Mouse (Mus musculus) forebrain, embryonic 10.5 days (tissue): ENCODE measurements at regions not wholly inside any gene's neighbourhood (a gene's known extent, or its start where the extent isn't known, plus 50 kb on each side); places are given as distances from the start of the nearest gene placed in this dataset.
A peak's percentile ranks its signal among the peaks of the same experiment; 100 is the strongest.

Experiments
- DNase-seq: peaks from one replicate; pipeline ENCODE4 v3.0.0-alpha.2; 2017; ENCODE audit warnings: low spot score; ENCODE audit errors: extremely low spot score
- H3K27ac ChIP-seq: fragments of 300-500 bp; sonication (generic); 2 replicates; pipeline ENCODE4 v1.5.1; 2016; ENCODE audit warnings: mild to moderate bottlenecking
- H3K27me3 ChIP-seq: fragments of 300-500 bp; sonication (generic); 2 replicates; pipeline ENCODE4 v1.6.1; 2016; ENCODE audit warnings: mild to moderate bottlenecking; ENCODE audit not compliant: poor library complexity, severe bottlenecking
- H3K36me3 ChIP-seq: fragments of 300-500 bp; sonication (generic); replicated peaks from 2 replicates; pipeline ENCODE4 v1.6.1; 2016; ENCODE audit warnings: mild to moderate bottlenecking, moderate library complexity
- H3K4me1 ChIP-seq: fragments of 300-500 bp; sonication (generic); 2 replicates; pipeline ENCODE4 v1.6.1; 2016
- H3K4me3 ChIP-seq: fragments of 300-500 bp; sonication (generic); 2 replicates; pipeline ENCODE4 v1.5.1; 2016; ENCODE audit warnings: mild to moderate bottlenecking, moderate library complexity
- H3K9me3 ChIP-seq: fragments of 300-500 bp; sonication (generic); 2 replicates; pipeline ENCODE4 v1.6.1; 2016; ENCODE audit warnings: mild to moderate bottlenecking, moderate library complexity
- WGBS: fragments of 180-500 bp; shearing (Covaris S2); methylation state at CpG from one replicate; pipeline ENCODE4 v1.1.7; 2016; 5-methylcytosine and 5-hydroxymethylcytosine counted together

GRCm38 (mm10) chr8:89273276-89273675 lies 229.3 kb upstream of the Sall1 start:
- Histone ChIP-seq H3K27me3 (peaks cover 36% of the 10 kb centered on the region), H3K9me3 (no peaks in the 10 kb centered on the region), H3K4me3 (no peak overlapping the region), H3K27ac (peak overlapping the region; percentile 89; the same call in 1 of the 2 replicates), H3K4me1 (peaks cover 44% of the 10 kb centered on the region), H3K36me3 (no peaks in the 10 kb centered on the region)
- WGBS: 56% methylated on average over 4 of the region's 4 CpGs
- DNase-seq: no peak

- Histone ChIP-seq H3K4me1 (peaks cover 44% of the 10 kb centered on the region), H3K27ac (peak overlapping the region; percentile 89), H3K9me3 (no peaks in the 10 kb centered on the region), H3K36me3 (no peaks in the 10 kb centered on the region), H3K4me3 (peak overlapping the region; percentile 47), H3K27me3 (peaks cover 36% of the 10 kb centered on the region)
- WGBS: 1% methylated on average over 28 of the region's 28 CpGs
- peak; percentile 63 for DNase-seq
Observed at GRCm38 (mm10) chr8:89272381-89272815, 228.4 kb upstream of the Sall1 start.

GRCm38 (mm10) chr8:89271381-89272355 lies 227.7 kb upstream of the Sall1 start:
- H3K4me3 ChIP-seq: peak overlapping the region; percentile 47
- no peaks in the 10 kb centered on the region for H3K36me3 ChIP-seq
- no peaks in the 10 kb centered on the region for H3K9me3 ChIP-seq
- DNase-seq: peak; percentile 60
- WGBS: 3% methylated on average over 22 of the region's 22 CpGs
- H3K4me1 ChIP-seq: peaks cover 44% of the 10 kb centered on the region
- H3K27me3 ChIP-seq: peaks cover 36% of the 10 kb centered on the region
- peak overlapping the region; percentile 89 for H3K27ac ChIP-seq

GRCm38 (mm10) chr8:89270001-89270400 lies 226.0 kb upstream of the Sall1 start:
- peaks cover 44% of the 10 kb centered on the region for H3K4me1 ChIP-seq
- peaks cover 36% of the 10 kb centered on the region for H3K27me3 ChIP-seq
- peak overlapping the region; percentile 89; the same call in 1 of the 2 replicates for H3K27ac ChIP-seq
- H3K36me3 ChIP-seq: no peaks in the 10 kb centered on the region
- WGBS: 30% methylated on average over 1 of the region's 1 CpGs
- no peak overlapping the region for H3K4me3 ChIP-seq
- peaks cover 7% of the 10 kb centered on the region for H3K9me3 ChIP-seq
- no peak for DNase-seq

- 84% methylated on average over 15 of the region's 15 CpGs for whole genome bisulfite sequencing
Observed at GRCm38 (mm10) chr8:89261163-89261812, 217.3 kb upstream of the Sall1 start.

GRCm38 (mm10) chr8:89259881-89260280 lies 215.9 kb upstream of the Sall1 start:
- H3K4me3 ChIP-seq: no peak overlapping the region
- peaks cover 7% of the 10 kb centered on the region for H3K9me3 ChIP-seq
- no peaks in the 10 kb centered on the region for H3K4me1 ChIP-seq
- DNase-seq: no peak
- no peaks in the 10 kb centered on the region for H3K36me3 ChIP-seq
- no peak overlapping the region for H3K27ac ChIP-seq
- WGBS: 92% methylated on average over 5 of the region's 5 CpGs
- H3K27me3 ChIP-seq: no peaks in the 10 kb centered on the region

More at GRCm38 (mm10) chr8:89261163-89261812, 217.3 kb upstream of the Sall1 start:
- DNase-seq: no peak
- Histone ChIP-seq H3K27me3 (no peaks in the 10 kb centered on the region), H3K4me3 (no peak overlapping the region), H3K9me3 (peaks cover 15% of the 10 kb centered on the region), H3K27ac (no peak overlapping the region), H3K36me3 (no peaks in the 10 kb centered on the region), H3K4me1 (no peaks in the 10 kb centered on the region)

- peaks cover 60% of the 10 kb centered on the region for H3K27me3 ChIP-seq
- no peaks in the 10 kb centered on the region for H3K36me3 ChIP-seq
- H3K4me3 ChIP-seq: no peak overlapping the region
- WGBS: 80% methylated on average over 4 of the region's 4 CpGs
- no peak overlapping the region for H3K27ac ChIP-seq
- H3K4me1 ChIP-seq: peaks cover 40% of the 10 kb centered on the region
- H3K9me3 ChIP-seq: no peaks in the 10 kb centered on the region
- DNase-seq: no peak
Observed at GRCm38 (mm10) chr8:89246342-89246741, 202.4 kb upstream of the Sall1 start.

GRCm38 (mm10) chr8:89245131-89245751 lies 201.3 kb upstream of the Sall1 start:
- Histone ChIP-seq H3K9me3 (no peaks in the 10 kb centered on the region), H3K4me1 (peaks cover 40% of the 10 kb centered on the region), H3K4me3 (peak overlapping the region; percentile 37), H3K27me3 (peaks cover 67% of the 10 kb centered on the region), H3K27ac (peak overlapping the region; percentile 83), H3K36me3 (no peaks in the 10 kb centered on the region)
- WGBS: 16% methylated on average over 25 of the region's 25 CpGs
- DNase-seq: peak; percentile 64

GRCm38 (mm10) chr8:89241686-89242085 lies 197.7 kb upstream of the Sall1 start:
- Histone ChIP-seq H3K27ac (no peak overlapping the region), H3K36me3 (no peaks in the 10 kb centered on the region), H3K27me3 (peaks cover 54% of the 10 kb centered on the region), H3K9me3 (no peaks in the 10 kb centered on the region), H3K4me1 (peaks cover 40% of the 10 kb centered on the region), H3K4me3 (no peak overlapping the region)
- DNase-seq: no peak
- WGBS: 35% methylated on average over 5 of the region's 5 CpGs

- H3K9me3 ChIP-seq: no peaks in the 10 kb centered on the region
- WGBS: 89% methylated on average over 2 of the region's 2 CpGs
- no peak for DNase-seq
- no peaks in the 10 kb centered on the region for H3K36me3 ChIP-seq
- no peak overlapping the region for H3K4me3 ChIP-seq
- H3K4me1 ChIP-seq: peaks cover 26% of the 10 kb centered on the region
- no peak overlapping the region for H3K27ac ChIP-seq
- H3K27me3 ChIP-seq: peaks cover 34% of the 10 kb centered on the region
Observed at GRCm38 (mm10) chr8:89239626-89240025, 195.7 kb upstream of the Sall1 start.

GRCm38 (mm10) chr8:89234041-89234440 lies 190.1 kb upstream of the Sall1 start:
- 0 out of 2 replicates have a peak, but pooled peaks cover 4% of the 10 kb centered on the region for H3K27me3 ChIP-seq
- H3K27ac ChIP-seq: no peak overlapping the region
- H3K36me3 ChIP-seq: no peaks in the 10 kb centered on the region
- no peaks in the 10 kb centered on the region for H3K9me3 ChIP-seq
- no peak overlapping the region for H3K4me3 ChIP-seq
- H3K4me1 ChIP-seq: no peaks in the 10 kb centered on the region
- DNase-seq: no peak

GRCm38 (mm10) chr8:89232318-89232717 lies 188.4 kb upstream of the Sall1 start:
- no peaks in the 10 kb centered on the region for H3K27me3 ChIP-seq
- no peak overlapping the region for H3K27ac ChIP-seq
- DNase-seq: no peak
- 92% methylated on average over 1 of the region's 1 CpGs for WGBS
- H3K4me1 ChIP-seq: no peaks in the 10 kb centered on the region
- H3K36me3 ChIP-seq: no peaks in the 10 kb centered on the region
- H3K4me3 ChIP-seq: no peak overlapping the region
- no peaks in the 10 kb centered on the region for H3K9me3 ChIP-seq
